Mouse (Mus musculus) cerebellum, postnatal 36 days (tissue): Measurements from ENCODE around the gene Nin.

Experiments used
- DNase-seq, 2 experiments: peaks; one replicate each; pipeline ENCODE4 v3.0.0; 2021 to 2022; ENCODE audit warnings: mixed read lengths in 2 of 2

Nin gene

DNA sequence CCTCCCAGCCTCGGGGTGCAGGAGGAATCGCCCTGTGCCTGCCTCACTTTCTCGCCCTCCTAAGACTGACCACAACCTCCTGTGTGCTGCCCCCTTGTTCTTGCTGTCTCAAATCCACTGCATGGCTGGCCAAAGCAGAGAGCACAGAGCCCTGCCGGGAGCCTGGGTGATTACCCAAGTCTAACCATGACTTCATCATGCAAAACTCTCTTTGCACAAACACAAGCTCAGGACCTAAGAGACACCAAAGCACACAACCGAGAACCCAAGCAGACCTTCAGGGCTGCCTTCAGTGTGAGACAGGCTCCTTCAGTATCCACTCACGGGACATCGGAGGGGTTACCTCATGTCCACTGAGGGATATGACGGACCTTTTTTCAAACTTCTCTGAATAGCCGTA, 31.0 kb downstream of the Nin start:
- DNase-seq, result no peak

- DNase-seq, result no peak
Observed at GRCm38 (mm10) chr12:70078471-70079025, 35.0 kb downstream of the Nin start.

- no peak for DNase-seq
Observed at GRCm38 (mm10) chr12:70076493-70076892, 37.0 kb downstream of the Nin start.

- DNase-seq, result no peak
Observed at GRCm38 (mm10) chr12:70075001-70075400, 38.5 kb downstream of the Nin start.

DNA sequence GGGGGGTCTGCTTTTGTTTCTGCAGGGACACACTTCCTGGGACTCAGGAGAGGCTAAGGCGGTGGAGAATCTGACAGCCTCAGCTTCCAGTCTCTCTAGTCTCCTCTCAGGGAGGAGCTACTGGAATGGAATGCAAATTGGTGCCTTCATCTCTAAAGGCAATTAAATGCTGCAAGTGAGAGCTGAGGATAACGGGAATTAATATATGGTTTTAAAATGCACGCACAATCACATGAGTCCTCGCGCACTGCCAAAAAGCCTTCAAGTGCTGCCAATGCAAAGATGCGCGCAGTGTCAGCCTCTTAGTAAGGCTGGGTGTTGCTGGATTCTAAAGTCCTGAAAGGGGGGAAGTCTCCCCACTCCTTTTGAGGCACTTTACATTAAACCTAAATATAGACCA, 42.6 kb downstream of the Nin start:
- DNase-seq, result no peak

GRCm38 (mm10) chr12:70070306-70070705, 43.2 kb downstream of the Nin start:
- DNase-seq, result no peak

GRCm38 (mm10) chr12:70068647-70069257, 44.8 kb downstream of the Nin start:
- DNase-seq, result no peak

DNA sequence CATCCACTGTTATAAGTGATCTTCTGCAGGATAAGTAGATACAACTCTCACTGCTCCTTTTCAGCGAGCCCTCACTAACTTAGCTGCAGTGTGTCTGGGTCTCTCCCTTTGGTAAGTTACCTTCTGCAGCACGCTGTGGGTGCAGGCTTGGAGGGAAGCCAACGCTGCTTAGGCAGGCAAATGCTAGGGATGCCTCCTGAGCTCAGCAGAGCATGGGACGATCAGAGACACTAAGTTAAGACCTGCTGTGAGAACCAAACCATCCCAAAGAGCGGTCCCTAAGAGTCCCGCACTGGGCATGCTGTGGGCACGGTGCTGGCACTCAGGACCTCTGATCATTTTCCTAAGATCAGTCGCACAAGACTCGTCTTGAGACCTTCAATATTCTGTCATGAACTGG, 45.7 kb downstream of the Nin start:
- peak; percentile 34 to 37 for DNase-seq

- DNase-seq, result peak; percentile 58 to 65
Observed at GRCm38 (mm10) chr12:70062114-70062513, 51.4 kb downstream of the Nin start.

DNA sequence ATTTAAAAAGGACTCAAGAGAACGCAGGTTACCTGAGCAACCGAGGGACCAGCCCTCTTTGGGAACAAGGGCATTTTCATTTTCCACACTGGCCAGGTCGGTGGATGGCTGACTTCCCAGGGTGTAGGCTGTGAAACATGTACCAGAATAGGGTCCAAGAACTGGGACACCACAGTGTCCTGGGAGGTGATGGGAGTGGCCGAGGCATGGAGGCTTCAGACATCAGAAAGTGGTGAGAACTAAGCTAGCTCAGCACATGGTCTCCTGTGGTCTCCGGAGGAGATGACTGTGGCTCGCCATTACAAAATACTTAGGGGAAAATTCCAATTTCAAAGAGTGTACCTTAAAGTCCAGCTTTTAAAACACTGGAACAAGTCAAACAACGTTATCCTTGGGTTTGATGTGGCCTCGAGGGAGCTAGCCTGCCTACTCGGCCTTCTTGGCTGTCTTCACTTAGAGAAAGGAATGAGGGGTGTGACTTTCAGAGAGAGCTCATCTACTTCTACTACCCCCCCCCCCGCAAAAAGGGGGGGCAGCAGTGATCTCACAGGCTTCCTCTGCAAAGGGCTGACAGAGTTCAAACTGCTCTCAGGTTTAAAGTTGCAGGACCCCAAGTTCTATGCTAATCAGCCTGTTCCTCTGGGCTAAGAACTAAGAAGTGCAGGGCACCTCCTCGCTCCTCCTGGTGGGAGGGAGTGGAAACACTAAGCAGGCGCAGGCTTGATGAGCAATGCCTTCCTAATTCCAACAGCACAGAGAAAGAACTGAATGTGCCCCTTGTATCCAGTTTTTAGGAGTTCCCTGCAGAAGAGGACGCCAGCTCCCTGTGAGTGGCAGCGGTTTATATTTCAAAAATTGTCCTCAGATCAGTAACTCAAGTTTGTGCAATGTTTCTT, 54.3 kb downstream of the Nin start:
- DNase-seq, result no peak

GRCm38 (mm10) chr12:70050699-70051098, 62.8 kb downstream of the Nin start:
- no peak for DNase-seq

DNA sequence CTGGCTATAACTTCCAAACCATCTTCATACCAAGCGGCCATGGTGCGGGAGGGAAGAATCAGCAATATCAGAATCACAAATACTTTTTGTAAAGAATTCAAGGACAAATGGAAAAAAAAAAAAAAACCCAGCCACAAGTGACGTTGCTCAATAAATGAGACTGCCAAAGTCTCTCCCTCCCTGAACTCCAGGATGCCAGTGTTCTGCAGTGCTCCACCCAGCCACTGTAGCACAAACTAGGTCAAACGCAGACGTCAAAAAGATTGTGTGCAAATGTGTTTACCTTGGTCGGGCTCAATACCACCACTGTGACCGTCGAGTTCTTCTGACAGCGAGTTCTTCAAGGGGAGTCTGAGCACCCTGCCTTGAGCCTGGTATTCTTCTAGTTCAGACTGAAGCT, 64.8 kb downstream of the Nin start:
- no peak for DNase-seq

DNA sequence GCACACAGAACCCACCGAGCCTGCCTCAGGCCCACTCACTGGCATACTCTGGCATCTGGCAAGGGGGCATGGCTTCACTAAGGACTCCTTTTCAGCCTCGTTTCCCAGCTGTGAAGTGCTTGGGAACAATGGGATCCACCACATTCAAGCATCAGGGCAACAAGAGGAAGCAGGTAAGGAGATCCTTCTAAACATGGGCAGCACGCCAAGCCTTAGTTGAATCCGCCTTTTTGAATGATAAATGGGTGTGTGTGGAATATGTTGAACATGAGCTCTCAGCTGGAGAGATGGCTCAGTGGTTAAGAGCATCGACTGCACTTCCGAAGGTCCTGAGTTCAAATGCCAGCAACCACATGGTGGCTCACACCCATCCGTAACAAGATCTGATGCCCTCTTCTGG, 66.2 kb downstream of the Nin start:
- no peak for DNase-seq

DNA sequence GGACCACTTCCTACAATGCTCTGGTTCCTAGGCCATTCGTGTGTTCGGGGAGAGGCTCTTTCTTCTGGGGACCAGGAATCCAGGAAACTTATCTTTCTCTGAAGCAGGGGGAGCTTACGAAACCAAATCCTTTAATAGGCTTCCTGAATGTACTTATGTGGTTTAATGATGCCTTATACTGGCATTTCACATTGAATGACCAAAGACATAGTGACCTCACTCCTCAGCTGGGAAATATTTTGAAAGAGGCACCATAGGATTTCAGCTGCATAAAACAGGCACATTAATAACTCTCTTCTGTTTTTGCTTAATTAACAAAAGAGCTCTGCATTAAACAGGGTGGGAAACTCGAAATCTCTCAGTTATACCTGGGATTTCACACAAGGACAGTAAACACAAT, 69.2 kb downstream of the Nin start:
- no peak for DNase-seq

DNA sequence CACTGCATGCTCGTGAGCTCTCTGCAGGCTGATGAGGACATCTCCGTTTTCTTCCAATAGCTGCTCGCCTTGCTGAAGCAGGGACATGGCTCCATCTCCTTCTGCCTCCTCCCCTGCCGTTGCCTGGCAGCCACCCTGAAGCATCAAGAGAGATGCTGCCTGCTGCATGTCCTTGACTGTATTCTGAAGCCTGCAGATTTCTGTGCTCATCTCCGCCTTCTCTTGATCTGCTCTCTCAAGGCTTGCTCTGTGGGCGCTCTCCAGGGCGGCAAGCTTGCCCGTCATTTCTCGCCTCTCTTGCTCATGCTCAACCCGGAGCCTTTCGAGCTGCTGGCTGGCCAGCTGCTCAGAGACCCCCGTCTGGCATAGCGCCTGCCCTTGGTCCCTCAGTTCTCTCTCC, 70.1 kb downstream of the Nin start:
- DNase-seq, result no peak

GRCm38 (mm10) chr12:70040981-70041380, 72.5 kb downstream of the Nin start:
- DNase-seq, result no peak

DNA sequence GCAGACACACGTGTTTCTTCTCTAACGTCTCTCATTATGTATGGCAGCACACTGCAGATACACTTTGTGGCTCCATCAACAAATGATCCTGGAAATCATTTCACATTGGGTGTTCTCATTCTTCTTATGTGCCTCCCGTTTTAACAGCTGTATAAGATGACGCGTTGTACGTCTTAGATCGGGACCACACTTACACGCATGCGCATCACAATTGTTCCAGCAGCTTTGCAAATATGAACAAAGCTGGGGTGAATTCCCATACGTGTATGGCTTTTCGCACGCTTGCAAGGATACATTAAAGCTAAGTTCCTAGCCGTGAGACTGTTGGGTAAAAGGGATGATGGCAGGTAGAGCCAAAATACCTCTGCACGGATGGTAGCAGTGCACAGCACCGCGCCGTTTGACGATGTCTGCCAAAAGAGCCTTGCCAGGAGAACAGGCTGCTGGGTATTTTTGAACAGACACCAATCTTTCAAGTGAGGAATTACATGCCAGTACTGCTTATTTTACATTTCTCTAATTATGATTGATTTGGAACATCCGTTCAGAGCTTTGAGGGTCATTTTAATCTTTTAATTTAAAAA, 76.7 kb downstream of the Nin start:
- DNase-seq, result peak; percentile 34 to 40

DNA sequence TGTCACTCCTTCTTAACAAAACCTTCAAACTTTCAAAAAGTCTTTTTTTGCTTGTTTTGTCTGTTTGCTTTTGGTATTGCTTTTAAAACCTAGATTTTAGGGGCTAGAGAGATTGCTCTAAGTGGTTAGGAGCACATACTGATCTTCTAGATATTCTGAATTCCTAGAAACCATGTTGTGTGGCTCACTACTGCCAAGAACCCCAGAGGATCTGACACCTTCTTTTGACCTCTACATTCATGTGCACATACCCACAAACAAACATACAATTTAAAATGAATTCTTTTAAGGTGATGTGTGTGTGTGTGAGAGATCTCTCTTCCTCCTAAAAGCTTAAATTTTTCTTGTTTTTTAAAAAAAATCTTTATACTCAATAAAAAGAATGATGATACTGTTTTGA, 87.3 kb downstream of the Nin start:
- no peak for DNase-seq

GRCm38 (mm10) chr12:70025431-70025830, 88.1 kb downstream of the Nin start:
- DNase-seq, result no peak

- DNase-seq, result no peak
Observed at GRCm38 (mm10) chr12:70023580-70023979, 89.9 kb downstream of the Nin start.

DNA sequence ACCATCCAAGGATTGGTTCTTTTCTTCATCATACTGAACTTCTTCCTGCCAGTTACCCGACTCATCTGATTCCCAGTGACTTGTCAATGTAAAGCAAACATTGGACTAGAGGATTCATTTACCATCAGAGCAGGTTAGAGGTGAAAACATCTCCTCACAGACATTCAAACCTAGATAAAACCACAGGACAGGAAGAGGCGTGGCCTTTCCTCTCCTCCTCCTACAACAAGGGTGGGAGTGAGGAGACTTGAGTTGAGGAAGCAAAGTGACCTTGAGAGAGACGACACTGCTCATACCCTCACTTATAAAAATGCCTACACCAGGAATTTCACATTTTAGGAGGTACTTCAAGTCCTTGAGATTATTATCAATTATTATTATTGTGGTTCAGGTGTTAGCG, 95.4 kb downstream of the Nin start:
- DNase-seq, result no peak

DNA sequence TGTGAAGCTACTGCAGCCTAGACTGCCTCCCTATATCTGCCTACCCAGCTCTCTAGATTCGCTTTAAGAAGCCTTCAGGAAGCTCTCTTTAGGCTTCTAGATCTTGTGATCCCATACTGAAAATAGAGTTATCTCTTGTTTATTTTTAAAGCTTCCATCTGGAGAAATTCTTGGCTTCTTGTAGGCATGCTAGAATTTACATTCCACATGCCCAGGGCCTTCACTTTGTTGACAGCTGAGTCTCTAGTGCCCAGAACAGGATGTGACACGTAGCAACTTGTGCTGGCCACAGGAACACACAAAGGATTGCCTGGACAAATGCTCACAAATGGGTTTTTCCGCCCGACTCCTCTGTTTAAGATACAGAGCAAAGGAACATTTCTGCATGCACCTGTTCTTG, 97.6 kb downstream of the Nin start:
- DNase-seq, result no peak

GRCm38 (mm10) chr12:70011681-70012080, 101.8 kb downstream of the Nin start:
- no peak for DNase-seq

DNA sequence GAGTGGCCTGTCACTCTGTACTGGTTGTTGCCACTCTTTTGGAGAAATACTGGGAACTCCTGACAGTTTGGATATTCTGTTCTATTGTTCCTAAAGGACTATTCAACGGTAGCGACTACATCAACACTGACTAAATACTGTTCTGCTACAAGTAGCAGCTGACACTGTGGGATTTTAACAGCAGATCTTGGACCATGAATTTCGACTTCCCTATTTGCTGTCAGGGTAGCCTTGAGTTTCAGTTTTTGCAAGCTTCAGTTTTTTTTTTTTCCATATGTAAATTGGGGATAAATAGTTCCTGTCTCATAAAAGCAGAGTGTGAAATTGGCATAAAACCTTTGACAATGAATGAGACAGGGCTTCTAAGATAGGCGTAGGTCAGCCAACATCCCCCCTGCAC, 103.2 kb downstream of the Nin start:
- DNase-seq, result no peak
